Mouse (Mus musculus) MEL (cell line): ENCODE data around the gene Fam53b. TPM values are rescaled to one million over a fixed set of nuclear protein-coding genes. Genes with fewer than 3 reads are reported as not detected.

Source experiments
- DNase-seq: peaks from one replicate; pipeline ENCODE4 v3.0.0; 2011; ENCODE audit warnings: low read depth, low spot score
- H3K27ac ChIP-seq: 2 replicates; pipeline ENCODE4 v1.5.1; 2012; ENCODE audit warnings: low read depth, mild to moderate bottlenecking, control low read depth, low read length, moderate library complexity; ENCODE audit not compliant: control insufficient read depth
- H3K27me3 ChIP-seq, 2 experiments: fragments of 150-350 bp in 1 of 2; sonication (generic) in 1 of 2; 2 replicates each; pipeline ENCODE4 v1.6.1; 2012; ENCODE audit warnings: low read length in 2 of 2, mild to moderate bottlenecking in 2 of 2, improper control_type of control experiment in 1 of 2, moderate library complexity in 1 of 2; ENCODE audit not compliant: insufficient read depth in 2 of 2, control insufficient read depth in 1 of 2
- H3K36me3 ChIP-seq, 2 experiments: 2 replicates each; pipeline ENCODE4 v1.6.1; 2012 to 2014; ENCODE audit warnings: low read length in 2 of 2, improper control_type of control experiment in 1 of 2, inconsistent platforms in 1 of 2, mild to moderate bottlenecking in 1 of 2; ENCODE audit not compliant: insufficient read depth in 2 of 2, control insufficient read depth in 1 of 2
- H3K4me1 ChIP-seq, 2 experiments: fragments of 150-350 bp in 1 of 2; sonication (generic) in 1 of 2; 2 replicates each; pipeline ENCODE4 v1.6.1; 2012; ENCODE audit warnings: low read length in 2 of 2, improper control_type of control experiment in 1 of 2, mild to moderate bottlenecking in 1 of 2; ENCODE audit not compliant: insufficient read depth in 2 of 2, control insufficient read depth in 1 of 2
- H3K4me3 ChIP-seq, 2 experiments: fragments of 150-350 bp in 1 of 2; sonication (generic) in 1 of 2; 2 replicates each; pipeline ENCODE4 v1.5.1; 2012; ENCODE audit warnings: low read depth in 2 of 2, low read length in 2 of 2, mild to moderate bottlenecking in 2 of 2, moderate library complexity in 2 of 2, control low read depth in 1 of 2, improper control_type of control experiment in 1 of 2; ENCODE audit not compliant: control insufficient read depth in 1 of 2, insufficient read depth in 1 of 2
- H3K79me2 ChIP-seq: 2 replicates; pipeline ENCODE4 v1.6.1; 2012; ENCODE audit warnings: mild to moderate bottlenecking, low read length, moderate library complexity; ENCODE audit not compliant: control insufficient read depth, poor library complexity, insufficient read depth
- H3K9ac ChIP-seq: 2 replicates; pipeline ENCODE4 v1.6.1; 2012; ENCODE audit warnings: low read depth, mild to moderate bottlenecking, control low read depth, low read length, moderate library complexity; ENCODE audit not compliant: control insufficient read depth, poor library complexity, severe bottlenecking
- H3K9me3 ChIP-seq: fragments of 150-350 bp; sonication (generic); replicated peaks from 2 replicates; pipeline ENCODE4 v1.6.1; 2012; ENCODE audit warnings: mild to moderate bottlenecking, low read length, improper control_type of control experiment, moderate library complexity; ENCODE audit not compliant: insufficient read depth
- CHD2 ChIP-seq: IDR thresholded peaks from 2 replicates; pipeline ENCODE4 v1.6.1; 2011; ENCODE audit warnings: low read length, improper control_type of control experiment
- CTCF ChIP-seq, 3 experiments: IDR thresholded peaks in 2 of 3; conservative IDR thresholded peaks in 1 of 3; 2 replicates each; pipeline ENCODE4 v1.5.1; 2011 to 2012; ENCODE audit warnings: low read length in 3 of 3, low read depth in 2 of 3, mild to moderate bottlenecking in 2 of 3, improper control_type of control experiment in 1 of 3, inconsistent platforms in 1 of 3, mixed read lengths in 1 of 3, moderate library complexity in 1 of 3; ENCODE audit not compliant: control insufficient read depth in 1 of 3, insufficient read depth in 1 of 3, poor library complexity in 1 of 3, severe bottlenecking in 1 of 3
- ELF1 ChIP-seq: IDR thresholded peaks from 2 replicates; pipeline ENCODE4 v1.6.1; 2014; ENCODE audit warnings: low read depth, mild to moderate bottlenecking, inconsistent platforms, low read length, improper control_type of control experiment, moderate library complexity
- GATA1 ChIP-seq: IDR thresholded peaks from 2 replicates; pipeline ENCODE4 v1.6.1; 2011; ENCODE audit warnings: low read depth, low read length, improper control_type of control experiment
- KAT2A ChIP-seq: conservative IDR thresholded peaks from 2 replicates; pipeline ENCODE4 v1.6.1; 2012; ENCODE audit warnings: low read depth, low read length, improper control_type of control experiment, inconsistent platforms
- MYC ChIP-seq: IDR thresholded peaks from 2 replicates; pipeline ENCODE4 v1.6.1; 2011; ENCODE audit warnings: low read depth, mild to moderate bottlenecking, low read length, improper control_type of control experiment, moderate library complexity
- POLR2AphosphoS5 ChIP-seq: IDR thresholded peaks from 2 replicates; pipeline ENCODE4 v1.6.1; 2012; ENCODE audit warnings: low read depth, borderline replicate concordance, mild to moderate bottlenecking, inconsistent platforms, low read length, moderate library complexity, mixed read lengths
- RCOR1 ChIP-seq: IDR thresholded peaks from 2 replicates; pipeline ENCODE4 v1.6.1; 2012; ENCODE audit warnings: low read depth, mild to moderate bottlenecking, inconsistent platforms, low read length, improper control_type of control experiment
- SMC3 ChIP-seq: IDR thresholded peaks from 2 replicates; pipeline ENCODE4 v1.6.1; 2011; ENCODE audit warnings: low read depth, low read length, improper control_type of control experiment
- TBP ChIP-seq: IDR thresholded peaks from 2 replicates; pipeline ENCODE4 v1.8.0; 2011; ENCODE audit warnings: low read depth, low read length, improper control_type of control experiment
- UBTF ChIP-seq: IDR thresholded peaks from 2 replicates; pipeline ENCODE4 v1.6.1; 2012; ENCODE audit warnings: low read depth, mild to moderate bottlenecking, inconsistent platforms, low read length, improper control_type of control experiment, moderate library complexity, borderline replicate concordance; ENCODE audit not compliant: insufficient read depth
- USF2 ChIP-seq, 2 experiments: IDR thresholded peaks; 2 replicates each; pipeline ENCODE4 v1.6.1; 2011 to 2012; ENCODE audit warnings: improper control_type of control experiment in 2 of 2, low read length in 2 of 2, borderline replicate concordance in 1 of 2, inconsistent platforms in 1 of 2, low read depth in 1 of 2, mild to moderate bottlenecking in 1 of 2; ENCODE audit not compliant: insufficient read depth in 1 of 2
- ZC3H11A ChIP-seq: IDR thresholded peaks from 2 replicates; pipeline ENCODE4 v1.6.1; 2012; ENCODE audit warnings: low read depth, mild to moderate bottlenecking, inconsistent platforms, low read length, improper control_type of control experiment
- polyA plus RNA-seq, 2 experiments: library from polyadenylated mRNA; stranded (reverse) in 1 of 2; unstranded in 1 of 2; fragments of >175 nt in 1 of 2; fragments of >200 nt in 1 of 2; gene quantifications; 2 replicates each; pipeline versions ENCODE4 v1.2.1 to v1.2.4; 2012; ENCODE audit warnings: low replicate concordance in 2 of 2, low read depth in 1 of 2; ENCODE audit not compliant: insufficient read length in 2 of 2, insufficient read depth in 1 of 2, missing spikeins in 1 of 2
- total RNA-seq: library from RNA; depleted of rRNA; stranded (reverse); fragments of 300-350 nt; gene quantifications from 2 replicates; pipeline ENCODE4 v1.2.3, GENCODE M21; 2012

Fam53b gene
- total and polyA plus RNA-seq, 3 experiments, result 7.9 to 15.4 TPM; not detected in 1

- Histone ChIP-seq H3K36me3 (no peaks in the 10 kb centered on the region), H3K4me3 (no peak overlapping the region), H3K79me2 (no peaks in the 10 kb centered on the region), H3K4me1 (no peaks in the 10 kb centered on the region), H3K9me3 (no peaks in the 10 kb centered on the region), H3K9ac (no peak overlapping the region), H3K27me3 (no peaks in the 10 kb centered on the region), H3K27ac (no peak overlapping the region)
- no peak for DNase-seq
- no peak for TF ChIP-seq USF2 (IDR thresholded peaks at IDR 0.05; ENCODE audit: borderline replicate concordance in 1 of 2, insufficient read depth in 1 of 2, low read depth in 1 of 2, low read length in 2 of 2)
- no peak for TF ChIP-seq CHD2
- no peak for TF ChIP-seq POLR2AphosphoS5
- TF ChIP-seq ELF1, result no peak
- no peak for TF ChIP-seq UBTF
- TF ChIP-seq MYC, result no peak
- no peak for TF ChIP-seq SMC3
- TF ChIP-seq, all 39 proteins: peak for 0
Measured at GRCm38 (mm10) chr7:132702492-132703070, 111.1 kb downstream of the Fam53b start.

GRCm38 (mm10) chr7:132702024-132702423, 111.7 kb downstream of the Fam53b start:
- H3K79me2 ChIP-seq, result no peaks in the 10 kb centered on the region
- TF ChIP-seq KAT2A (no peak), RCOR1 (no peak)
- TF ChIP-seq, all 39 proteins: peak for 0
- no peaks in the 10 kb centered on the region for H3K27me3 ChIP-seq
- H3K4me1 ChIP-seq, result no peaks in the 10 kb centered on the region
- H3K9ac ChIP-seq, result no peak overlapping the region
- no peak overlapping the region for H3K27ac ChIP-seq
- no peaks in the 10 kb centered on the region for H3K9me3 ChIP-seq
- H3K36me3 ChIP-seq, result no peaks in the 10 kb centered on the region
- DNase-seq, result no peak
- H3K4me3 ChIP-seq, result no peak overlapping the region

GRCm38 (mm10) chr7:132701412-132701811, 112.3 kb downstream of the Fam53b start:
- TF ChIP-seq ZC3H11A, result no peak
- TF ChIP-seq GATA1, result no peak
- no peak for TF ChIP-seq TBP
- TF ChIP-seq SMC3, result no peak
- TF ChIP-seq CTCF (IDR thresholded peaks at IDR 0.05 in 2 of 3, conservative IDR thresholded peaks at IDR 0.05 in 1 of 3; ENCODE audit: control insufficient read depth in 1 of 3, insufficient read depth in 1 of 3, low read depth in 2 of 3, low read length in 3 of 3, poor library complexity in 1 of 3, severe bottlenecking in 1 of 3), result no peak
- Histone ChIP-seq H3K4me3 (no peak overlapping the region), H3K9me3 (no peaks in the 10 kb centered on the region), H3K79me2 (no peaks in the 10 kb centered on the region), H3K27ac (no peak overlapping the region), H3K4me1 (no peaks in the 10 kb centered on the region), H3K9ac (no peak overlapping the region), H3K27me3 (no peaks in the 10 kb centered on the region), H3K36me3 (no peaks in the 10 kb centered on the region)
- no peak for DNase-seq
